Mouse (Mus musculus) MEL (cell line): ENCODE data around the gene Gtf2ird1. TPM values are rescaled to one million over a fixed set of nuclear protein-coding genes. Genes with fewer than 3 reads are reported as not detected.
A peak's percentile ranks its signal among the peaks of the same experiment; 100 is the strongest.

Experiments used
- DNase-seq: peaks from one replicate; pipeline ENCODE4 v3.0.0; 2011; ENCODE audit warnings: low read depth, low spot score
- H3K27ac ChIP-seq: 2 replicates; pipeline ENCODE4 v1.5.1; 2012; ENCODE audit warnings: low read depth, mild to moderate bottlenecking, control low read depth, low read length, moderate library complexity; ENCODE audit not compliant: control insufficient read depth
- H3K27me3 ChIP-seq, 2 experiments: fragments of 150-350 bp in 1 of 2; sonication (generic) in 1 of 2; 2 replicates each; pipeline ENCODE4 v1.6.1; 2012; ENCODE audit warnings: low read length in 2 of 2, mild to moderate bottlenecking in 2 of 2, improper control_type of control experiment in 1 of 2, moderate library complexity in 1 of 2; ENCODE audit not compliant: insufficient read depth in 2 of 2, control insufficient read depth in 1 of 2
- H3K36me3 ChIP-seq, 2 experiments: 2 replicates each; pipeline ENCODE4 v1.6.1; 2012 to 2014; ENCODE audit warnings: low read length in 2 of 2, improper control_type of control experiment in 1 of 2, inconsistent platforms in 1 of 2, mild to moderate bottlenecking in 1 of 2; ENCODE audit not compliant: insufficient read depth in 2 of 2, control insufficient read depth in 1 of 2
- H3K4me1 ChIP-seq, 2 experiments: fragments of 150-350 bp in 1 of 2; sonication (generic) in 1 of 2; 2 replicates each; pipeline ENCODE4 v1.6.1; 2012; ENCODE audit warnings: low read length in 2 of 2, improper control_type of control experiment in 1 of 2, mild to moderate bottlenecking in 1 of 2; ENCODE audit not compliant: insufficient read depth in 2 of 2, control insufficient read depth in 1 of 2
- H3K4me3 ChIP-seq, 2 experiments: fragments of 150-350 bp in 1 of 2; sonication (generic) in 1 of 2; 2 replicates each; pipeline ENCODE4 v1.5.1; 2012; ENCODE audit warnings: low read depth in 2 of 2, low read length in 2 of 2, mild to moderate bottlenecking in 2 of 2, moderate library complexity in 2 of 2, control low read depth in 1 of 2, improper control_type of control experiment in 1 of 2; ENCODE audit not compliant: control insufficient read depth in 1 of 2, insufficient read depth in 1 of 2
- H3K79me2 ChIP-seq: 2 replicates; pipeline ENCODE4 v1.6.1; 2012; ENCODE audit warnings: mild to moderate bottlenecking, low read length, moderate library complexity; ENCODE audit not compliant: control insufficient read depth, poor library complexity, insufficient read depth
- H3K9ac ChIP-seq: 2 replicates; pipeline ENCODE4 v1.6.1; 2012; ENCODE audit warnings: low read depth, mild to moderate bottlenecking, control low read depth, low read length, moderate library complexity; ENCODE audit not compliant: control insufficient read depth, poor library complexity, severe bottlenecking
- H3K9me3 ChIP-seq: fragments of 150-350 bp; sonication (generic); replicated peaks from 2 replicates; pipeline ENCODE4 v1.6.1; 2012; ENCODE audit warnings: mild to moderate bottlenecking, low read length, improper control_type of control experiment, moderate library complexity; ENCODE audit not compliant: insufficient read depth
- GATA1 ChIP-seq: IDR thresholded peaks from 2 replicates; pipeline ENCODE4 v1.6.1; 2011; ENCODE audit warnings: low read depth, low read length, improper control_type of control experiment
- JUND ChIP-seq: IDR thresholded peaks from 2 replicates; pipeline ENCODE4 v1.6.1; 2011; ENCODE audit warnings: low read depth, mild to moderate bottlenecking, improper control_type of control experiment, low read length
- POLR2A ChIP-seq, 2 experiments: IDR thresholded peaks; 2 replicates each; pipeline ENCODE4 v1.6.1; 2011 to 2012; ENCODE audit warnings: low read length in 2 of 2, mild to moderate bottlenecking in 2 of 2, control low read depth in 1 of 2, improper control_type of control experiment in 1 of 2, low read depth in 1 of 2, moderate library complexity in 1 of 2; ENCODE audit not compliant: control insufficient read depth in 1 of 2, insufficient read depth in 1 of 2, poor library complexity in 1 of 2
- POLR2AphosphoS5 ChIP-seq: IDR thresholded peaks from 2 replicates; pipeline ENCODE4 v1.6.1; 2012; ENCODE audit warnings: low read depth, borderline replicate concordance, mild to moderate bottlenecking, inconsistent platforms, low read length, moderate library complexity, mixed read lengths
- polyA plus RNA-seq, 2 experiments: library from polyadenylated mRNA; stranded (reverse) in 1 of 2; unstranded in 1 of 2; fragments of >175 nt in 1 of 2; fragments of >200 nt in 1 of 2; gene quantifications; 2 replicates each; pipeline versions ENCODE4 v1.2.1 to v1.2.4; 2012; ENCODE audit warnings: low replicate concordance in 2 of 2, low read depth in 1 of 2; ENCODE audit not compliant: insufficient read length in 2 of 2, insufficient read depth in 1 of 2, missing spikeins in 1 of 2
- total RNA-seq: library from RNA; depleted of rRNA; stranded (reverse); fragments of 300-350 nt; gene quantifications from 2 replicates; pipeline ENCODE4 v1.2.3, GENCODE M21; 2012; rRNA removed

Gene Gtf2ird1
- total and polyA plus RNA-seq, 3 experiments: 15.2 to 54.7 TPM; not detected in 1

GRCm38 (mm10) chr5:134309345-134309744 is 147.2 kb downstream of the Gtf2ird1 start:
- TF ChIP-seq GATA1: no peak
- TF ChIP-seq JUND: no peak
- TF ChIP-seq POLR2A (IDR thresholded peaks at IDR 0.05; ENCODE audit: control insufficient read depth in 1 of 2, insufficient read depth in 1 of 2, low read depth in 1 of 2, low read length in 2 of 2, poor library complexity in 1 of 2): 0 out of 4 replicates have a peak, but pooled peaks of 1 of the 2 experiments have one; percentile 8
- TF ChIP-seq POLR2AphosphoS5: no peak
- Histone ChIP-seq H3K9me3 (no peaks in the 10 kb centered on the region), H3K4me1 (peaks cover 0 to 4% of the 10 kb centered on the region in 2 experiments; a peak in 2 of 4 replicates), H3K79me2 (peaks cover 59% of the 10 kb centered on the region), H3K9ac (no peak overlapping the region), H3K27ac (no peak overlapping the region), H3K4me3 (no peak overlapping the region), H3K36me3 (peaks cover 5 to 13% of the 10 kb centered on the region in 2 experiments), H3K27me3 (no peaks in the 10 kb centered on the region)
- DNase-seq: no peak

Other genes starting within 250 kb of the Gtf2ird1 start
- gene Ncf1, start 227.1 kb downstream of the Gtf2ird1 start, total RNA-seq: 0.58 and 0.59 TPM in 2 replicates
- 1 to 10 TPM in 1 of 2 experiments, not detected in 1; 3.3 TPM for gene Ncf1, start 227.1 kb downstream of the Gtf2ird1 start, polyA plus RNA-seq
- 46.7 and 47.2 TPM in 2 replicates for gene Gtf2i, start 142.0 kb downstream of the Gtf2ird1 start, total RNA-seq
- gene Gtf2i, start 142.0 kb downstream of the Gtf2ird1 start, polyA plus RNA-seq: 100 to 1,000 TPM; 128 to 151 TPM
- 3.5 and 4.4 TPM in 2 replicates for gene Clip2, start 95.7 kb upstream of the Gtf2ird1 start, total RNA-seq
- gene Clip2, start 95.7 kb upstream of the Gtf2ird1 start, polyA plus RNA-seq: 1 to 10 TPM in 1 of 2 experiments, not detected in 1; 7.4 TPM
- 0.07 TPM in 1 of 2 replicates, not detected in the other for gene Syna, start 103.5 kb upstream of the Gtf2ird1 start, total RNA-seq
- under 1 TPM in 1 of 2 experiments, not detected in 1; 0.21 TPM for gene Syna, start 103.5 kb upstream of the Gtf2ird1 start, polyA plus RNA-seq
- gene Rfc2, start 124.7 kb upstream of the Gtf2ird1 start, total RNA-seq: 268 and 304 TPM in 2 replicates
- 100 to 1,000 TPM in 1 of 2 experiments, not detected in 1; 424 TPM for gene Rfc2, start 124.7 kb upstream of the Gtf2ird1 start, polyA plus RNA-seq
- gene Lat2, start 158.3 kb upstream of the Gtf2ird1 start, total RNA-seq: 0.46 and 0.92 TPM in 2 replicates
- under 1 TPM in 1 of 2 experiments, not detected in 1; 0.79 TPM for gene Lat2, start 158.3 kb upstream of the Gtf2ird1 start, polyA plus RNA-seq
- 451 and 471 TPM in 2 replicates for gene Eif4h, start 182.8 kb upstream of the Gtf2ird1 start, total RNA-seq
- 100 to 1,000 TPM; 167 to 515 TPM for gene Eif4h, start 182.8 kb upstream of the Gtf2ird1 start, polyA plus RNA-seq
- gene Limk1, start 231.9 kb upstream of the Gtf2ird1 start, total RNA-seq: 5.6 and 7.3 TPM in 2 replicates
- 10 to 100 TPM in 1 of 2 experiments, not detected in 1; 14.8 TPM for gene Limk1, start 231.9 kb upstream of the Gtf2ird1 start, polyA plus RNA-seq